Mouse (Mus musculus) lung, postnatal 14 days (tissue): ENCODE measurements around the gene Rpn1.

Source experiments
- DNase-seq: peaks from one replicate; pipeline ENCODE4 v3.0.0; 2021

The Rpn1 gene

DNA sequence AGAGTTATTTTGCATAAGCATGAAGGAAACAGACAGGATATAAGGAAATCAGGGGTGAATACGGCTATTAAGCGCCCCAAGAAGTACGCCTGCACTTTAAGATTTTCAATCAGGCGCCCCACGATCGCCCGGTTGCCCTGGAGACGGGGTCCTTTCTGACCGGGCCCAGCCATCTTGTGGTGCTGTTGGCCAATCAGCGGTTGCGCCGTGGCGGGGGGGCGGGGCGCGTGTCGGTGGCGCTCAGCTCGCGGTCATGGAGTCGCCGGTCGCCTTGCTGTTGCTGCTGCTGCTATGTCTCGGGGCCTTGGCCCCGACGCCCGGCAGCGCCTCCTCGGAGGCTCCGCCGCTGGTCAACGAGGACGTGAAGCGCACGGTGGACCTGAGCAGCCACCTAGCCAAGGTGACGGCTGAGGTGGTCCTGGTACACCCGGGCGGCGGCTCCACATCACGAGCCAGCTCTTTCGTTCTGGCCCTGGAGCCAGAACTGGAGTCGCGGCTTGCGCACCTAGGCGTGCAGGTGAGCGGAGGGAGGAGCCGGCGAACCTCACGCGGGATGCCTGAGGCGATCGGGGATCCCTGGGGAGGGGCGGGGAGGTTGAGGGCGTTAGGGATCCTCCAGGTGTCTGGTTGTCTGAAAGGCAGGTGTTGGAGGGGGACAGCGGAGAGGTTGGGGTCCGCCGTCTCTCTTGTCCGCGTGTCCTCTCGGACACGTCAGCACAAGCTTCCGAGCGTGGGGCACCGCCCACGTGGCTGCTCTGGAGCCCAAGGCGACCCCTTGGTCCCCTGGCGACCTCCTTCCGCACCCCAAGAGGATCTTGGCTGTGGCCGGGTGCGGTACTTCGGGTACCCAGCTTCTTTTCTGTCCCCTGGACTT is at the start of gene Rpn1:
Gene Rpn1 (plus strand): TSS at position 205 of the 874 bp plus-strand sequence.
- DNase-seq, result peak; percentile 99

DNA sequence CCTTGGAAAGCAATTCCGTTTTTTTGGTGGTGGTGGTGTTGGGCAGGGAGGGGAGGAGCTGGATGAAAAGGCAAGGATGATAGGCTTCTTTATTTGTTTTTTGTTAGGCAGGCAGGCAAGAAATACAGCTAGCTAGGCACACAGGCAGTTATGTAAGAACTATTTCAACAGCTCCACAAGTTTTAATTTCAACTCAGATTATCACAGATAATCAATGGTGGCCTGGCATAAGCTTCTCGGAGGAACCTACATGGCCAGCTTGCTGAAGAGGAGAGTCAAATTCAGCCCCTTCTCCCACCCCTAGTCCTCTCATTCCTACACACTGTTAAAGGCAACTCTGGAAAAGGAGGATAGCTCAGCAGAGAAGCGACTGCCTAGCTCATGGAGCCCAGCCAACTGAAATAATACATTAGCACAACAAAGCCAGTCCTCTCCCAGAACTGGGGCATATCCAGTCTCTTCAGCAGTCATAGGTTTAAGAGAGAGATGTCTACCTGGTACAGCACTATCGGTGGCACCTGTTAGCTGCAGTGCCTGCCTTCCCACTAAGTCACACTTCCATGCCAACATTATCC is 46.7 kb upstream of the Rpn1 start:
- DNase-seq, result no peak

DNA sequence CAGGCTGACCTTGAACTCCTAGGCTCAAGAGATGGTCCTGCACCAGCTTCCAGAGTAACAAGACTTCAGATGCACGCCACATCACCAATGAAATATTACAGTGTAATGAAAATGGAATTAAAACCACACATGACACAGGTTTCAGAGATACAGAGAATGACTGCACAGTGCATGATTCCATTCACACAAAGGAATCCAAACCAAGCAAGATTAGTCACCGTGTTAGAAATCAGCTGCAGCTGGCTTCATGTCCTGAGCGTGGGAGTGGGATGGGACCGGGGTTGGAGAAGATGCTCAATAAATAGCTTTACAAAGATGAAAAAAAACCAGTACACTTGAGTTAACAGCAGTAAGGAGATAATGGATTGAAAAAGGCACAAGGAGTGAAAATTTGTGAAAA is 44.9 kb upstream of the Rpn1 start:
- no peak for DNase-seq

DNA sequence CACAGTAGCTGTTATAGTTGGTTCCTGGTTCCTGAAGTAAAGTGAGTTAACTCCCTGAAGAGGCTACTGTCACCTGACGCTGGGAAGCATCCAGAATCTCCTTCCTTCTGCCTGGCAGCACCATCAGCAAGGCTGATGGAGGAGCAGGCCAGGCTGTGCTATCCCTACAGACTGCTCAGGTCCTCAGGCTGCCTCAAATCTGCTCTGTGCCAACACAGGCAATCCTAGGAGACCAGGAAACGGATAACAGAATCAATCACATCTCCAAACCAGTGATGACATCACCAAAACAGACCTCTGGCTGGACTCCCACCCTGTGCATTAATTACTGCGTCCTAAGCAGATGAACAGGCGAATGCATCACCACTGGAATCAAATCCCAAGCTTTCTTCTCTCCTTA is 43.1 kb upstream of the Rpn1 start:
- no peak for DNase-seq

DNA sequence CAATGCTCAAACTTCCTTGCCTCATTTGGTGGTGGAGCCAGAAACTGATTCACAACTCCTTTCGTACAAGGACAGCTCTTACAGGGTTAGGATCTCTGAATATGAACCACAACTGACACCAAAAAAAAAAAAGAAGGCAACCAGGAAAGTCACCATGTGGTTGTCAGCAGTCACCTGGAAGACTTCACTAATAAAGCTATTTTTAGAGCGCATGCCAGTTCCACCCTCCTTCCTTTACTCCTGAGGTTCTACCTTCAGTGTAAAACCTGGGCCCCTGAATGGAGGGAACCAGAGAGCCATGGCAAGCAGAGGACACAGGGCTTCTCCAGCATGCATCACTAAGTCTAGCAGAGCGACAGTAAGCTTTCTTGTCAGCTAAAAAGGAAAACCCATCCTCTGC is 41.9 kb upstream of the Rpn1 start:
- DNase-seq, result no peak

DNA sequence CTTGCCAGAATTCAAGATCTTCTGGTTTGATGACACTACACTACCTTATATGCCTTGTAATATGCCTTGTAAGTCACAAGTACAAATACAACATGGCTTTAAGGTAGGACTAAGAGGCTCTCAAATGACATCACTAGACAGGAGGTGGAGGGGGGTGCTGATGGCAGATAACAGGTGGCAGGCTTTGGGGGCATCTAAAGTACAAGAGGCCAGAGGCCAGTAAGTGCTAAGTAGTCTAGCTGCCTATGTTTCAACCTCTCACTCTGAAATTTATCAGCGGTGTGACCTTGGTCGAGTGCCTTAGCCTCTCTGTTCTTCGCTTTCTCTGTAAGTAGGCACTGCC is 40.1 kb upstream of the Rpn1 start:
- no peak for DNase-seq

DNA sequence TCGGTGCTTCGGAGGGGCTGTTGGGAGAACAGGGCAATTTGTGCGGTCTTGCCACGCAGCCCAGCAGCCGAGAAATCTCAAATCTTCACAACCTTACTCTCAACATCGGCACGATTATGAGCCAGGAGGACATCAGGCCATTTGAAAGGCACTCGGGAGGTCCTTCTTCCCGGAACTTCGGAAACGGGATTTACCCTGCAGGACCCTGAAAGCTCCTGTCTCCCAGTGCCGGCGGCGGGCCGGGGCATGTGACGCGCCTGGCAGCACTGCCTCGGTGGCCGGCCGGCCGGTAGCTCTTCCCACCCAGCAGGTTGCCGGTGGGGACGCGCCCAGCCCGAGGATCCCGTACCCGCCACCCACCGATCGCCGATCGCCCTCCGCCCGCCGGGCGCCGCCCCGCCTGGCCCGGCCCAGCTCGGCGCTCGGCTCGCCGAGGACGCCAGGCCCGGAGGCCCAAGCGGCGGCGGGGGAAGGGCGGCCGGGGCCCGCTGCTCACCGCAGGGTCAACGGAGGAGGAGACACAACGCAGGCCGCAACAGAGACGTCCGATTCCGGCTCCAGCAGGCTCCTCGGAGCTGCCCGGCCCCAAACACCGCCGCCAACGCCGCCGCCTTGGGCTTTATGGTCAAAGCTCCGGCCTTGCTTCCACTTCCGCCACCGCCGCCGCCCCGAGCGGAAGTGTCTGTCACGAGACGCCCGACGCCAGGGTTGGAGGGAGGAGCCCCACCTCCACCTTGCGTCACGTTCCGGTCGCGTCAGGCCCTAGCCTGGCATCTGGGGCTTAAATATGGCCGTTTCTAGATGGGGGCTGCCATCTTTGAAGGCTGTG is 39.5 kb upstream of the Rpn1 start, which contains the start of gene Rab7:
Gene Rab7 (minus strand): TSS at position 694 of the 829 bp plus-strand sequence.
- DNase-seq, result peak; percentile 97

DNA sequence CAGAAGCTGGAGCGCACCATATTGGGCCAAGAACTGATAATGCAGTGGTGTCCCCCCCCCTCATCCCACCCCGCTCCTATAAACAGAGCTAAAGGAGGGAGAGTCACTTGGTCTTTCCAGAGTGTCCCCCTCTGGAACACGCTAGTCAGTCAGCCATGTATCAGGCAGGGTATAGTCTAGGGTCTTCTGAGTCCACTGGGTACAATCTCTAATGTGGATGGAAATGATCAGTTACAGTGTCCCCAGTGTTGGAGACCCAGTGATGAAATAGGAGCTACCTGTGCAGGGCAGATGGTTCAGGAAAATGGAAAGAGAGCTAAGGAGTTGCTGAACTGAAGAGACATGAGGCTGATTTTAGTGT is 38.9 kb upstream of the Rpn1 start:
- DNase-seq, result no peak

DNA sequence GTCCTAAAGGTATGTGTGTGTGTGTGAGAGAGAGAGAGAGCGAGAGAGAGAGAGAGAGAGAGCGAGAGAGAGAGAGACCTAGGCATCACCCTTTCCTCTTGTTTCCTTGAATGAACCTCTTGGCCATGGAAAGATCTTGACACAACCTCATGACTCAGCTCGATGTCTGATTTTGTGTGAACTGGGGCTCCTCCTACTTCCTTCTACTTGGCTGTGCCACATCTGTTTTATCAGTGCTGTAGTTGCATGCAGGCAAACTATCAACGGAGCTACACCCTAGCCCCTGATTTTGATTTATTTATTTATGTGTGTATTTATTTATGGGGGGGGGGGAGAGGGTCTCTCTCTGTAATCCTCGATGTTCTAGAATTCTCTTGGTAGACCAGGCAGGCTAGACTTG is 36.4 kb upstream of the Rpn1 start:
- no peak for DNase-seq

DNA sequence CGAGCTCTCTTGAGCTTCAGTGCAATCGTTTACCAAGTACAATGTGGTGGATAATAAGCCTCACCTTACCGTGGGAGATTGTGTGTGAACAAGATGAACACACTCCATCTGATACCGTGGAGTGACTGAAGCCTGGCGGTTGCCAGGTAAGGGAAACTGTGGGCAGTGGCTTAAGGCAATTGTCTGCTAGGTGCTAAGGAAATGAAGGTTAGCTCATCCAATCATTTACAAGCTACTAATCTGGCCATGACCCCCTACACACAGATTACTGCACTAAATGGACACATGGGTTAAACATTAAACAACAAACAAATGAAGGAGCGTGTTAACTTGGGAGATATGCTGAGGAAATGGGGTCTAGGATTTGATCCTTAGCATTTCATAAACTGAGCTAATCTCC is 35.3 kb upstream of the Rpn1 start:
- no peak for DNase-seq

DNA sequence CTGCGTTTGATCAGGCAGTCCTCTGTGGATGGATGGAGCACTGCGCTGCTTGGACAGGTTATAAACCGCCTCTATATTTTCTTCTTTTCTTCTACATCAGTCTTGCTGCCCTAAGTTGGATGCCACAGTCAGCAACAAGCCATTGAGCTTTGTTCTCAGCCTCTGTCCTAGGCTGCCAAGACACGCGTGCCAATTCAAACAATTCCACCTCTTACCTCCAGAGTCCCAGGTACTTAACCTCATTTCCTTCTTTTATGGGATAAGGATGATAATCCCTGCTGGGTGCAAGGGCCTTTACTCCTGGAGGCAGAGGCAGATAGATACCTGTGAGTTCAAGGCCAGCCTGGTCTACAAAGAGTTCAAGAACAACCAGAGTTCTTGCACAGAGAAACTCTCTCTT is 33.1 kb upstream of the Rpn1 start:
- DNase-seq, result no peak

DNA sequence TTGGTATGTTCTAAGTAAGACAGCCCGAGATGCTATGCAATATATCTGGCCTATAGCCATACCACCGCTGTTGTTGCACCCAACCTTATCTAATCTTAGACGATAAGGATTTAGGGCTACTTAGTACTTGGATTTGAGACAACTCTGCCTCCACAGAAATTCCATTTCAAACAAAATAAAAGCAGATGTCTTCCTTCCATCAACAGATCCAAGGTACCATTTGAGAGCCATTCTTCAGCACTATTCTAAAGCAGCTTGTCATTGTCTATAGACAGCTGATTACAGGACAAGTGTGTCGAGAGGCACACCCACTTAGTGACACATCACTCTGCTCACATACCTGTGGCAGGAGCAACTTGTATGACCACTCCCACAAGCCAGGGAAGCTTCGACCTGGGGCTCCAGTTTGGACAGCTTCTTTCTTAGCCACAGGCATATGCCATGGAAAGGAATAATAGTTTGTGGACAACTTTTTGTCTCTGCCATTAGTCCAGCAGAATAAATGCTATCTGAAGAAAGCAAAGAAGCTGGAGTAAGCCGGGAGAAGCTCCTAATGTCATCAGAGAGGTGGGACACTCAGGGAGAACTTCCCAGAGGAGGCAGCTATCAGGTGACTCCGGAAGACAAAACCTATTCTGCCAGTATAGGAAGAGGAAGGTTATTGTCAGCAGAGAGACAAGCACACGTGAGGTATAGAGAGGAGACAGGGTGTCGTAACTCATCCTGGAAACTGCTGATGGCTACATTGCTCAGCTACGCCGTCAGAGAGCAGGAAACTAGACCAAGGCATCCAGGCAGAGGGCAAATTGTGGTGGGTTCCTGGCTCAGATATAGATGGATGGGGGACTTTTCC is 30.8 kb upstream of the Rpn1 start:
- DNase-seq, result no peak

DNA sequence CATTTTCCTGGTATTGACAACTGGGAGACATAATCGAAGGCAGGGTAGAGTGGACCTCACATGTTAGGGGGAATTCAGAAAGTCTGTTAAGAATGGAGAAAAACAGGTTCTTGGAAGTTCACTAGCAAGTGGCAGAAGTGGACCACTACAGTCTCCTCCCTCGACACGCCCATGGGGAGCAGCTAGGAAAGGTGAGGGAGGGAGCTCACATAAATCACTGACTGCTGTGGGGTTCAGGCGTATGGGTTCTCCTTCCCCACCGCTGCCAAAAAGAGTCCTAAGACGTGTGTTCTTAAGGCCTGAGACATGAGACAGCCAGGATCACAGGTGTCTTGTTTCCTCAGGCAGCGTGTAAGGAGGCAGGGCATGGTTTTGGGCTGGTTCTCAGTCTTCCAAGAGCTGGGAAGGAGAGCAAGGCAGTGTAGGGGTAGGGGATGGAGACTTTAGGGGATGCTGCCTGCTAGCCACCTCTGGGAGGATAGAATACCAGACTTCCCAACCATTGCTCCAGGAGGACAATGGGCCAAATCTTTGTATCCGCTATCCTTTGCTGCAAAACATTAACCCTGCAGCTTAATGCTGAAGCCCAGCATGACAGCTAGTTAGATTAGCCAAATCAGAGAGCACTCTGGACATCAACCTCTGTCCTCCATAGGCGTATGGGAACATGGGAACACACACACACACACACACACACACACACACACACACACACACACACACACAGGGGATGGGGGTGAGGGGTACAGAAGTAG is 30.0 kb upstream of the Rpn1 start:
- peak; percentile 20 for DNase-seq

DNA sequence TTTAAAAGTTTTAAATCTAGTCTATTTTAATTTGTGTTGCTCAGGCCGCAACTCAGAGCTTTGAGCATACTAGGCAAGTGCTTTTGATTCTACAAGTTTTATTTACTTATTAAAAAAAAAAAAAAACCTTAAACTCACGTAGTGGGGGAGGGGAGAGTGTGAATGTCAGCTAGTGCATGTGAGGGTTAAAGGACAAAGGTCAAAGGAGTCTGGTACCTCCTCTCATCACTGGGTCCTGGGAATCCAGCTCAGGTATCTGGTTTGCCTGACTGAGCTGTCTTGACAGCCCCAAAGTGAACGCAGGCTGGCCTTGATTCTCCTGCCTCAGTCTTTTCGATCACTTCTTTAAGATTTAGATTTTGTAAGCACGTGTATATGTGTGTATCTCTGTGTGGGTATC is 28.6 kb upstream of the Rpn1 start:
- no peak for DNase-seq

DNA sequence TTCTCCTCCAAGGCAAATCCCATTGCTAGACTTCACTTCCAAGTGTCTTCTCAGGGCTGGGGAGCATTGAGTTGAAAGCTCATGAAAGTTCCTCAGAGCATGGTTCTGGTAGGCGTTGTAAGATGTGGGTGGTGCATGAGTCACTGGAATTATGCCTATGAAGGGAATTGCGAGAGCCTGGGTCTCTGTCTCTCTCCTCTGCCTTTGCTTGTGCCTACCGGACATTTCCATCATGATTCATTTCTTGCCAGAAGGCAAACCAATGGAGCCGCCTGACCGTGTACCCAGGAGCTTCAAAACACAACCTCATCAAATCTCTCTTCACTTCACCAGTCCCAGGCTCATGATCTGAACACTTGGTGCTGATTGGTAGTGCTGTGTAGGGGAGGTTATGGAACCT is 27.4 kb upstream of the Rpn1 start:
- DNase-seq, result no peak

DNA sequence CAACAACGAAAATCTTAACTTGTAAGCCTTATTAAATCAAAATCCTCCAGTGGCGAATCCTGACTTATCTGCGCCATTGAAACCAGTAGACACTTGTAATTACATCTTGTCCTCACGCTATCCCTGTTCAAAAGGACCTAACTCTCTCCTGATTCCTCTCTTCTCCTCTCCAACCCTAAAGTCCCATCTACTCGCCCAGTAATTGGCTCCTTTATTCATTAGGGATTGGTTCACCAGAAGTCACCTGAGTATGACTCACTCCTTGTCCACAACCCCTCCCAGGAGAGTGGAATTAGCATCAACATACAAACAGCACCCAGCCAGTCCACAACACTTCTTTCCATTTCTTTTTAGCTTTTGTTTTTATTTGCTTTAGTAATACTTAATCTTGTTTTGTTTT is 24.4 kb upstream of the Rpn1 start:
- no peak for DNase-seq

DNA sequence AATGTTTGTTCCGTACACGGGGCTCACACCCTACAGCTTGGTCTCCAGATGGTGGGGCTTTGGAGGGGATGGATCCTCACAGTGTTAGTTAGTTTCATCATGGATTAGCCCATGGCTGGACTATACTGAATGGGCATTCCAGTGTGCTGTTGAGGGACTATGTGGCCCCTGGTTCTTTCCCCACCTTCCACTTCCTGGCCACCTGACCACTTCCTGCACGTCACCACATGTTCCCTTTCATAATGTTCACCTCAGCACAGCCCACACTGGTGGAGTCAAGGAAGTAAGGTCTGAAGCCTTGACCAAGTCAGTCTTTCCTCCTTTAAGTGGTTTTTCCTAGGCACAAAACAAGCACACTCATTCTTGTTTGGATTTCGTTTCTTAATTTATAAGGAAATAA is 23.7 kb upstream of the Rpn1 start:
- no peak for DNase-seq

DNA sequence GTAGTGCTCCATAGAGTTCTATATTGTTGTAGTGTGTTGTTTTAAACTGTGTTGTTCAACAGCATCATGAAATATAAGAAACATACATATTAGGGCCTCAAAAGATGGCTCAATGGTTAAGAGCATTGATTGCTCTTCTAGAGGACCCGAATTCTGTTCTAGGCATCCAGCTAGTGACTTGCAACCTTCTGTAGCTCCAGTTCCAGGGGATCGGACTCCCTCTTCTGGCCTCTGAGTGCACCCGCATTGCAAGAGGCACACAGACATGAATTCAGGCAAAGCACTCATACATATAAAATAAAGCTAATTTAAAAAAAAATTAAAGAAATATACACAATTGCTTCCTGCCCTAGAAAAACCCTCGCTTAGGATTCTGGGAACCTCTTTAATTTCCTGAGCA is 22.9 kb upstream of the Rpn1 start:
- no peak for DNase-seq

DNA sequence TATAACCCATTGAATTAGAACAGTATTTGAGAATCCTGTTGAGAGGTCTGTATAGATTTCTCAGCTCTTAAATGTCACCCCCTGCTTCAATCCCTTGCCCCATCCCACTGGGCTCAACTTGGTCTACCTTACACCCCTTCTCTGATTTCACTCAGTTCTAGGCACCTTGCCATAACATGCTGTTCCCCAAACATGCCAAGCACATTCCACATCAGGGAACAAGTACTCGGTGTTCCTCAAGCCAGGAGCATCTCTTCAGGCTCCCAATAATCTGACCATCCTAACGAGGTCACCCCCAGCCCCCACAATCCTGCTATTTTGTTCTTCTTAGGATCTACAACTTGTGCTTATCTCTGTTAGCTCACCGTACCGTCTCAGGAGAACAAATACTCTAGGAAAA is 21.9 kb upstream of the Rpn1 start:
- no peak for DNase-seq

DNA sequence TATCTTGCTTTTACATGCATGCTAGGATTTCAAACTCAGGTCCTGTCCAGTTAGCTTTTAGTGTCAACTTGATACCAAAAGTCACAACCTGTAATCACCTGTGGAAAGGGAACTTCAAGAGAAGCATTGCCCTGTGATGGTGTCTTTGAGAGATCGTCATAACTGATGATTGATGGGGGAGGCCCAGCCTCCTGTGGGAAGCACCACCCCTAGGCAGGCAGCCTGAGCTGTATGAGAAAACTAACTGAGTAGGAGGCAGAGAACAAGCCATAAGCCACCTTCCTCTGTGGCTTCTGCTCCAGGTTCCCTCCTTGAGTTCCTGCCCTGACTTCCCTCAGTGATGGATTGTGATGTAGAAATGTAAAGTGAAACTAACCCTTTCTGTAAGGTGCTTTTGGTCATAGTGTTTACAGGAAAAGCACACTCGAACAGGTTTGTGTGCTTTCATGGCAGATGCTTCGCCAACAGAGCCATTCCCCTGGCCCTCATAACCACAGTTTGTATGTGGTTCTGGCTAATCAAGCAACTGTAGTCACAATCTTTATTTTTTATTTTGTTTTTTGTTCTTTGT is 20.1 kb upstream of the Rpn1 start:
- no peak for DNase-seq

DNA sequence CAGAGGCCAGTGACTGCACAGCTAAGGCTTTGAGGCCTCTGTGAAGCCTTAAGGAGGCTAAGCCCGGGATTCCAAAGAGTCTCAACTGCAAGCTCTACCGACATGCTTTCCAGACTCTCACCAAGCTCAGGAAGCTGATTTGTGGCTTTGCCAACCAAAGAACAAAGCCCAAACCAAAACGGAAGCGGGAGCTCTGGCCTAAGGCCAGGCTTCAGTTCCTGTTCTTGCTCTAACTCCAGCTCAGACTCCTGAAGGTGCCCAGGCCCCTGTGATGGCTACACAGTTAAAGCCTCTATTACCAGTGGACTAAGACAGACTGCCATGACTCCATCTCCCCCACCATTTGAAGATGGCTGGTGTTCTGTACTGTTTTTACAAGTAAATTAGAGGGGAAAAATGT is 19.2 kb upstream of the Rpn1 start:
- DNase-seq, result peak; percentile 77

DNA sequence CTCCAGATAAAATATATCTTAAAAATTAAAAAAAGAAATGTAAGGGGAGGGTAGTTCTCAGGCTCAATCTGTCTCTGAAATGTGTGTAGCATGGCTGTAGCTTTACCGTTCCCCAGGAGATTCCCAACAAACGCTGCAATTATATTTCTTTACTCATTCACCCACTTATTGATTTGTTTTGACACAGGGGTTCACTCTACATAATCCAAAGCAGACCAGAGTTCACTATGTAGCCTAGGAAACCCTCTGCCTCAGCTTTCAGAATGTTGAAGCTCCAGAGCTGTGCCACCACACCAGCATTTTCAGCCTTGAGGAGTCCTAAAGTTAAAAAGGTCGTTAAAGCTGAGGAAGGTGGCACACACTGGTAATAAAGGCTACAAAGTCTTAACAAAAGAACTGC is 18.3 kb upstream of the Rpn1 start:
- DNase-seq, result no peak
